Mouse (Mus musculus): ENCODE data around the gene Ankrd1. TPM values are rescaled to one million over a fixed set of nuclear protein-coding genes. Genes with fewer than 3 reads are reported as not detected.

The Ankrd1 gene
- polyA plus RNA-seq, 1 experiment from 2014 or later = 0.47 TPM

DNA sequence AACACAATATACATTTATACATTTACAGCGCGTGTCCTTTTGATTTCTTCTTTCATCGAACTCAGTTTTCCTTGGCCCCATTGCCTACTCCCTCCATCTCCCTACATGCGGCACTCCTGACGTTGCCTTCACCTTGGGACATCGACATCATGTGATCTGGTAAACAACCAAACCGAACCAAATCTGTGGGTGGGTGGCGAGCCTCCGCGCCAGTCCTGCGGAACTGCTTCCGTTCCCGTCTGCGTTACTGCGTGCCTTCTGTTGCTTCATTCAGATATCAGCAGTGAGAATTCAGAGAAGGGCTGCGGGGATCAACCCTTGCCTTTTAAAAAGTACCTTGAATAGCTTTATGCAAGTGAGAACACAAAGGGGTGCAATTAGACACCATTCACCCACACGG lies 7.9 kb downstream of the Ankrd1 start:
- no peak overlapping the region for H3K4me3 ChIP-seq (ENCODE audit: low read length)
- 45% methylated on average over 17 of the region's 17 CpGs for WGBS
- H3K9ac ChIP-seq (replicated peaks; ENCODE audit: low read length) = no peak overlapping the region
- peak overlapping the region; percentile 15 for H3K4me2 ChIP-seq (replicated peaks; ENCODE audit: low read depth, low read length)
- H3K4me1 ChIP-seq (ENCODE audit: insufficient read depth, low read length) = no peaks in the 10 kb centered on the region
- H3K27me3 ChIP-seq (ENCODE audit: insufficient read depth, low read length) = no peaks in the 10 kb centered on the region
- no peaks in the 10 kb centered on the region for H3K36me3 ChIP-seq (ENCODE audit: insufficient read depth, low read length)
- no peak for ATAC-seq (ENCODE audit: low FRiP score, low TSS enrichment)
- H3K9me3 ChIP-seq (ENCODE audit: low read length) = no peaks in the 10 kb centered on the region
- H3K27ac ChIP-seq (ENCODE audit: low read length) = no peak overlapping the region

DNA sequence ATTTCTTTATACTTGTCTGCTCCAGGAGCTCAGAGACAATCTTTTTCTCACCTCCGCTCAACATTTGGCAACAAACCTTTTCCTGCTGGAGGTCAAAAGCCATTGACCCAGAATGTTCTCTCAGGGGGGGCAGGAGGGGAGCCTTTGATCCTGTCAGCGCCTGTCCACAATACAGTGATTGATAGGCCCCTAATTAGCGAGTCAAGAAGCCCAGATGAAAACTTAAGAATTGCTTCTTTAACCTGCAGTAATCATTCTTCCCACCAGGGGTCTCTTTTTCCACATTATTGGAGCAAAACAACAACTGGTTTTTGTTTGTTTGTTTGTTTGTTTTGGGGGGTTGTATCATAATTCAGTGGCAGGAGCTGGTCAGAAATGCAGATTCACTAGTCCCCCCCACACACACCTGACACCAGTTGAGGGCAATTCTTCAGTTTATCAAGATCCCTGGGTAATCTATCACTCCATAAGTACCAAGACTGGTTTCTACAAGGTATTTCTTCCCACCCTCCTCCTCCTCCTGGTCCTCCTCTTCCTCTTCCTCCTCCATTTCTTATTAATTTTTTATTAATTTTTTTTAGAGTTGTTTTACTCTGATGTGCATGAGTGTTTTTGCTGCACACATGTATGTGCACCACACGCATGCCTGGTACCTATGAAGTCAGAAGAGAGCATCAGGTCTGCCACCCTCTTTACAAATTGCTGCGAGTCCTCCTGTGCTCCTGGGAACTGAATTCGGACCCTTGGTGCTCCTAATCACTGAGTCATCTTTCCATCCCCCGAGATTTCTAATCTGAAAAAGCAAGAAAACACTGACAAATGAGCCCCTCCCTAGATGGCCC lies 8.6 kb downstream of the Ankrd1 start:
- H3K4me2 ChIP-seq (replicated peaks; ENCODE audit: low read depth, low read length) = no peak overlapping the region
- peak; percentile 70; the same call in 1 of the 2 replicates for ATAC-seq (ENCODE audit: low FRiP score, low TSS enrichment)
- H3K27me3 ChIP-seq (ENCODE audit: insufficient read depth, low read length) = no peaks in the 10 kb centered on the region
- no peak overlapping the region for H3K27ac ChIP-seq (ENCODE audit: low read length)
- no peaks in the 10 kb centered on the region for H3K9me3 ChIP-seq (ENCODE audit: low read length)
- no peak overlapping the region for H3K4me3 ChIP-seq (ENCODE audit: low read length)
- no peaks in the 10 kb centered on the region for H3K36me3 ChIP-seq (ENCODE audit: insufficient read depth, low read length)
- H3K4me1 ChIP-seq (ENCODE audit: insufficient read depth, low read length) = no peaks in the 10 kb centered on the region
- 27% methylated on average over 7 of the region's 7 CpGs for WGBS
- H3K9ac ChIP-seq (replicated peaks; ENCODE audit: low read length) = no peak overlapping the region

DNA sequence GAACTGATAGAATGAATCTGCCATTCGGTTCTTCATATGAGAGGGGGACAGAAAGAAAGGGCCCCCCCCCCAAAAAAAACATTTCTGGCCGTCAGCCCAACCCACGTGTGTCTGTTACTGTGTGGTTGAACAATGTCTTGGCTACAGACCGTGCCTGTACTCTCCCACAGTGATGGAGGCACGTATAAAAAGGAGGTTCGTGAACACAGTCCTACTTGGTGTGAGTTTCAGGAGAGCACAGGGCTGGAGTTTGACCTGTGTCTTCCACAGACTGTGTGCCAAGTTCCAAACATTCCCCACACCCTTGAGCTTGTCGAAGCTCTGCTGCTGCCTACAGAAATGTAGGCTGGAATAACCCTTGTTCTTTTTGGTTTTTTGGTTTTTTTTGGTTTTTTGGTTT lies 9.4 kb downstream of the Ankrd1 start:
- Histone ChIP-seq H3K9ac (replicated peaks; ENCODE audit: low read length) (no peak overlapping the region), H3K27ac (ENCODE audit: low read length) (no peak overlapping the region), H3K4me1 (ENCODE audit: insufficient read depth, low read length) (no peaks in the 10 kb centered on the region), H3K9me3 (ENCODE audit: low read length) (no peaks in the 10 kb centered on the region), H3K36me3 (ENCODE audit: insufficient read depth, low read length) (no peaks in the 10 kb centered on the region), H3K27me3 (ENCODE audit: insufficient read depth, low read length) (no peaks in the 10 kb centered on the region), H3K4me2 (replicated peaks; ENCODE audit: low read depth, low read length) (no peak overlapping the region), H3K4me3 (ENCODE audit: low read length) (no peak overlapping the region)
- no peak for ATAC-seq (ENCODE audit: low FRiP score, low TSS enrichment)
- WGBS = 29% methylated on average over 7 of the region's 7 CpGs

DNA sequence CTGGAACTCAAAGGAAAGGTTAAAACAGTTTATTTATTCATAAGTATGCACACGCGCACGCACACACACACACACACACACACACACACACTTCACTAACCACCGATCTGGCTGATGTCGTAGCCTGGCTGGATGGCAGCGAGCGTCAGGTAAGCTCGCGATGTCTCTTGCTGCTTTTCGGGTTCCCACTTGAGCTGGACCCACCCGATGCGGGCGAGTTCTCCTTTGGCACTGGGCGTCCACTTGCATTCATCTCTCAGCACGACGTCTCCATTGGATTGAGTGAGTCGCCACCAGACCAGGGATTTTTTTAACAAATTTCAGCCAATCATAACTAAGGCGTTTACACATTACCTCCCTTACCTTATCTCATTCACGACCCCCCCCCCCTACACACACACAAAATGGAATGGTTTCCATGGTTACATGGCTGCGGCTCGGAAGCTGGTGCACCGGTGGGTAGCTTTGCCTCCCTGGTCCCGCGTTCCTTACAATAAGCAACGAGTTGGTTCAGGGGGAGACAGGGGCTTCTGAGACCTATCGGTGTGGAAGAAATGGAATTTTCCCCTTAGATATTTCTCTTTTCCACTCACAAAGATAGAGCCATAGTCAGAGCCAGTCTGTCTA lies 10.5 kb downstream of the Ankrd1 start:
- Histone ChIP-seq H3K27ac (ENCODE audit: low read length) (no peak overlapping the region), H3K4me3 (ENCODE audit: low read length) (no peak overlapping the region), H3K9me3 (ENCODE audit: low read length) (no peaks in the 10 kb centered on the region), H3K36me3 (ENCODE audit: insufficient read depth, low read length) (0 out of 2 replicates have a peak, but pooled peaks cover 3% of the 10 kb centered on the region), H3K9ac (replicated peaks; ENCODE audit: low read length) (no peak overlapping the region), H3K27me3 (ENCODE audit: insufficient read depth, low read length) (no peaks in the 10 kb centered on the region), H3K4me2 (replicated peaks; ENCODE audit: low read depth, low read length) (no peak overlapping the region), H3K4me1 (ENCODE audit: insufficient read depth, low read length) (no peaks in the 10 kb centered on the region)
- ATAC-seq (ENCODE audit: low FRiP score, low TSS enrichment) = no peak
- WGBS = 83% methylated on average over 26 of the region's 26 CpGs

DNA sequence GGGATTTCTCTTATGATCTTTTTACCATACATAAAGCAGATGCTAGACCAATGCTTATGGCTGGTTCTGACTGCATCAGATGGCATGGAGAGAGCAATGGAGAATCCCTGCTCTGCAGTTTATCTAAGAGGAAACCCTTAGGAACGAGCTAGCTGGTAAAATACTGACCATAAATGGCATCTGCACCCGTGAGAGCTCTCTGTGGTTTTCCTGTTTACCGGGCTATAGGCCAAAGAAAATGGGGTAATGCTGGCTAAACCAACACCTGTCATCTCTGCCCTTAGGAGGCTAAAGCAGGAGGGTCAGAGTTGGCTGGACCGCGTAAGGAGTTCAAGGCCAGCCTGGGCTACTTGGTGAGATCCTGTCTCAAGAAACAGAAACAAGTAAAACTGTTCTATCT lies 16.0 kb downstream of the Ankrd1 start:
- Histone ChIP-seq H3K4me3 (ENCODE audit: low read length) (no peak overlapping the region), H3K27me3 (ENCODE audit: insufficient read depth, low read length) (no peaks in the 10 kb centered on the region), H3K4me2 (replicated peaks; ENCODE audit: low read depth, low read length) (no peak overlapping the region), H3K9ac (replicated peaks; ENCODE audit: low read length) (no peak overlapping the region), H3K4me1 (ENCODE audit: insufficient read depth, low read length) (no peaks in the 10 kb centered on the region), H3K9me3 (ENCODE audit: low read length) (no peaks in the 10 kb centered on the region), H3K27ac (ENCODE audit: low read length) (no peak overlapping the region), H3K36me3 (ENCODE audit: insufficient read depth, low read length) (peaks cover 15% of the 10 kb centered on the region)
- WGBS = 86% methylated on average over 5 of the region's 5 CpGs
- ATAC-seq (ENCODE audit: low FRiP score, low TSS enrichment) = no peak

DNA sequence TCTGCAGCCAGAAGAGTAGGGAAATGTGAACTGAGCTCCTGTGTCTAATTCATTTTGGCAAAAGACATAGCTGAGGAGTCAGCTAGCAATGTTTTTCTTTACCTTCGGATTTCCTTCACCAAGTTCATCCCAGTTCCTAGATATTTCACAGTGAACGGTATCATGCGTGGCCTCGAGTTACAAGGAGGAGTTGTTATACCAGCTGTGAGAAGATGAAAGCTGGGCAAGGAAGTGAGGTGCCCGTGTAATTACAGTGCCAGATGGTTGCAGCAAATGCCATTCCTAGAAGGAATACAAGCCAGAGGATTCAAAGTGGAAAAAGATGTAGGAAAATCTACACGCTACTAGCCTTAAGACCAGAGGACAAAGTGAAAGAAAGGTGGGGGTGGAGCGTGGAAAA lies 21.0 kb downstream of the Ankrd1 start:
- Histone ChIP-seq H3K4me1 (ENCODE audit: insufficient read depth, low read length) (no peaks in the 10 kb centered on the region), H3K4me2 (replicated peaks; ENCODE audit: low read depth, low read length) (no peak overlapping the region), H3K27ac (ENCODE audit: low read length) (no peak overlapping the region), H3K4me3 (ENCODE audit: low read length) (no peak overlapping the region), H3K9ac (replicated peaks; ENCODE audit: low read length) (no peak overlapping the region), H3K27me3 (ENCODE audit: insufficient read depth, low read length) (no peaks in the 10 kb centered on the region), H3K36me3 (ENCODE audit: insufficient read depth, low read length) (peaks cover 27% of the 10 kb centered on the region), H3K9me3 (ENCODE audit: low read length) (no peaks in the 10 kb centered on the region)
- WGBS = 67% methylated on average over 7 of the region's 7 CpGs
- no peak for ATAC-seq (ENCODE audit: low FRiP score, low TSS enrichment)

DNA sequence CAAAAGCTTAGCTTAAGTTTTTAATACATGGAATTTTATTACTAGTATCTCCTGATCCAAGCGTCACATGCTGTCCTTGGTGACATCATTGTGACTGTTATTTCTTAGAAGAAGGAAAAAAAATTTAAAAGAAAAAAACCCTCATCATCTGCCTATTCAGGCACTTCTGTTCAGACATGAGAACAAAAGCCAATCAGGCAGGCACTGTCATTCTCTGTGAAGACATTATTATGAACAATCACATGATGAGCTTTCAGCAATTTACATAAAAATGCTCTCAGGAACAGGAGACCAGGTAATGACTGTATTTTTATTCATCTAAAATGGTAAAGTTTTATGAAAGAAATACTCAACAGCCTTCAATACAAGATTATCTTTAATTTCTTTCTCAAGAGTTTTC lies 21.6 kb downstream of the Ankrd1 start:
- ATAC-seq (ENCODE audit: low FRiP score, low TSS enrichment) = no peak
- H3K4me1 ChIP-seq (ENCODE audit: insufficient read depth, low read length) = no peaks in the 10 kb centered on the region

DNA sequence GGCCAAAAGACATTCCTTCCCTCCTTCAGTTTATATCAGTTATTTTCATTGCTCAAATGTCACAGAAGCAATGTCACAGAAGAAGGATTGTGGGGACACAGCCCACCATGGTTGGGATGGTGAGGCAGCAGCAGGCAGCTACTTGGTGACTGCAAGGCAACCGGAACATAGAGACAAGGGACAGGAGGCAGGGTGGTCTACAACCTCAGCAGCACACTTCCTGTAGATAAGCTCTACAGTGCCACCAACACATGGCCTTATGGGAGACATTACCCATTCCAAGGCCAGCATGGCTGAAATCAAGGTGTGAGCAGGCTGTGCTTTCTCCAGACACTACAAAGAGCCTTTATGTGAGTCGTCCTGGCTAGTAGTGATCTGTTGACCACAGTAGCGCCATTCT lies 22.7 kb downstream of the Ankrd1 start:
- ATAC-seq (ENCODE audit: low FRiP score, low TSS enrichment) = no peak
- no peaks in the 10 kb centered on the region for H3K4me1 ChIP-seq (ENCODE audit: insufficient read depth, low read length)
- H3K9ac ChIP-seq (replicated peaks; ENCODE audit: low read length) = no peak overlapping the region
- H3K27me3 ChIP-seq (ENCODE audit: insufficient read depth, low read length) = no peaks in the 10 kb centered on the region
- no peak overlapping the region for H3K27ac ChIP-seq (ENCODE audit: low read length)
- H3K4me2 ChIP-seq (replicated peaks; ENCODE audit: low read depth, low read length) = no peak overlapping the region
- H3K36me3 ChIP-seq (ENCODE audit: insufficient read depth, low read length) = peaks cover 31% of the 10 kb centered on the region
- no peak overlapping the region for H3K4me3 ChIP-seq (ENCODE audit: low read length)
- no peaks in the 10 kb centered on the region for H3K9me3 ChIP-seq (ENCODE audit: low read length)
- WGBS = 92% methylated on average over 3 of the region's 3 CpGs

More for the DNA sequence above, 21.6 kb downstream of the Ankrd1 start:
- Histone ChIP-seq H3K36me3 (ENCODE audit: insufficient read depth, low read length) (peaks cover 26% of the 10 kb centered on the region), H3K9me3 (ENCODE audit: low read length) (no peaks in the 10 kb centered on the region), H3K27me3 (ENCODE audit: insufficient read depth, low read length) (no peaks in the 10 kb centered on the region), H3K27ac (ENCODE audit: low read length) (no peak overlapping the region), H3K4me3 (ENCODE audit: low read length) (no peak overlapping the region), H3K9ac (replicated peaks; ENCODE audit: low read length) (no peak overlapping the region), H3K4me2 (replicated peaks; ENCODE audit: low read depth, low read length) (no peak overlapping the region)
- 88% methylated on average over 1 of the region's 1 CpGs for WGBS

DNA sequence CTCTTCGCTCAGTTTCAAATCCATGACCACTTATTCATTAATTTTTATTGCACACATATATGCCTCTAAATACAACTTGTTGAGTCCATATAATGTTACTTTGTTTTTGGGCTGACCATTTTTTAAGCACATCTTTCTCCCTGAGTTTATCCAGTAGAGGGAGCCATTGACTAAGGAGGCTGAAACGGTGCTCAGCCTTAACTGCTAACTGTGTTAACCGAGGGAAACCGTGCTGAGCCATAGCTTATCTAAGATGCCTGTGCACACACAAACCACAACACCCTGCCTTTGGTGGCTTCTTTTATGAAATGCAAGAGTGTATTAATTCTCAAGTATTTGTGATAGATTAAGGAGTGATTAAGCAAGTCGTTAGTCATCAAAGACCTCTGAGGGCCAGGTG lies 29.1 kb downstream of the Ankrd1 start:
- H3K4me2 ChIP-seq (replicated peaks; ENCODE audit: low read depth, low read length) = no peak overlapping the region
- 50% methylated on average over 5 of the region's 5 CpGs for WGBS
- no peaks in the 10 kb centered on the region for H3K4me1 ChIP-seq (ENCODE audit: insufficient read depth, low read length)
- no peak overlapping the region for H3K4me3 ChIP-seq (ENCODE audit: low read length)
- no peaks in the 10 kb centered on the region for H3K27me3 ChIP-seq (ENCODE audit: insufficient read depth, low read length)
- H3K9me3 ChIP-seq (ENCODE audit: low read length) = no peaks in the 10 kb centered on the region
- H3K36me3 ChIP-seq (ENCODE audit: insufficient read depth, low read length) = peaks cover 21% of the 10 kb centered on the region; the same call in 1 of the 2 replicates
- ATAC-seq (ENCODE audit: low FRiP score, low TSS enrichment) = 0 out of 2 replicates have a peak, but pooled peaks have one; percentile 35
- H3K9ac ChIP-seq (replicated peaks; ENCODE audit: low read length) = no peak overlapping the region
- H3K27ac ChIP-seq (ENCODE audit: low read length) = no peak overlapping the region

Measured in kidney, embryonic 16.5 days (tissue).